Mouse (Mus musculus) gastrocnemius, adult 8-10 months (tissue): ENCODE data around the gene Phf21a. TPM values are rescaled to one million over a fixed set of nuclear protein-coding genes. Genes with fewer than 3 reads are reported as not detected.

Experiments used
- DNase-seq, 2 experiments: peaks; one replicate each; pipeline ENCODE4 v3.0.0; 2022; ENCODE audit warnings: low spot score in 2 of 2
- microRNA-seq: library from miRNA; unstranded; fragments of <30 nt; microRNA quantifications from one replicate; pipeline ENCODE4 v1.2.0, GENCODE M21; 2022
- total RNA-seq, 4 experiments: library from RNA; stranded (reverse); gene quantifications; 2 replicates each; pipeline ENCODE4 v1.2.4; 2022

The Phf21a gene
- total RNA-seq, 4 experiments from 2014 or later, result 20.7 to 25.6 (median 22.4) TPM

DNA sequence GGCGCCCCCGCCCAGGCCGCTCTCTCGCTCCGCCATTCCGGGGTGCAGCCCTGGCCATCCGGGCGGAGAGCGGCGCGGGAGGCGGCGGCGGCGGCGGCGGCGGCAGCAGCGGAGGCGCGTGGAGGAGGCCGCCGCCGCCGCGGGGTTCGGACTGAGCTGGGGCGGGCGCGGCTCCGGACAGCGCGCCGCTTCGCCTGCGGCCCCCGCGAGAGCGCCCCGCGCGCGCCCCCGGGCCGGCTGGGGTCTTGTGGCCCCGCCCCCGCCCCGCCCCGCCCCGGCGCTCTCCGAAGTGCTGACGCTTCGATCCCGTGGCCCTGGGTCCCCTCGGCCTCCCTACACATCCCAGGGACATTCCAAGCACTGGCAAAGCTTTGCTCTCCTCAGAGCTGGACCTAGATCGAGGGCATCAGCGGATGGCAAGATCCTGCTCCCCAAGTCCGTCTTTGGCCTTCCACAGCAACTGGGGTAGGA, 308.2 kb downstream of the Phf21a start, which contains the start of gene Mapk8ip1:
Gene Mapk8ip1, minus strand, starts transcription at position 173 of the 471 bp plus-strand sequence.
- DNase-seq, result no peak

DNA sequence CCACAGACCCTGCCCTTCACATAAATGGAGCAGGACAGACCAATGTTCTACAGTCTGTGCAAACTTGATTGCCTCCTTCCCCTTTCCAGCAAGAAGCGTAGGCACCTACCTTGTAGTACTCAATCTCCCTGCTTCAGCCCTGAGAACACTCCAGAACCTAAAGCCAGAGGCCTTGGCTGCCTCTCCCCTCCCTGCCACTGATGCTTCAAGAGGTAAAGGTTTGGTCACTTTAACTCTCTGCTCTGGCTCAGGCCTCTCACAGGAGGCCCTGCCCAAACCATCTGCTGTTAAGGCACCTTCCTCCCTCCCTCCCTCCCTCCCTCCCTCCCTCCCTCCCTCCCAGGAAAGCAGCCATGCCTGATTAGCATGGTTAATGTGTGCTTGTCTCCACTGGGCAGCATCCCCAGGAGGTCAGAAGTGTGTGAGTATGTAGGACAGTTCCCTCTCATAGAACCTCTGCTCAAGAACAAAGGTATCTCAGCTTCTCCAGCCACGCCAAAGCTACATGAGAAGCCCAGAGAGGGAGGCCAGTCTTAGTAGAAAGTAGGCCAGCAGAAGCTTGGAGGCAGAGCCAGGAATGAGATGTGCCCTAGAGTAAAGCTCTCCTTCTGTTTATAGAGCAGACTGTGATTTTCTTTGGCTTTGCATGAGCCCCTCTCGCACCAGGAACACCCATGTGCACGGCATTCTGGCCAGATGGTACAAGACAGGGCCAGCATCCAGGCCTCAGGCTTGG, 309.8 kb downstream of the Phf21a start:
- no peak for DNase-seq

GRCm38 (mm10) chr2:92403776-92404319, 310.9 kb downstream of the Phf21a start:
- no peak for DNase-seq

DNA sequence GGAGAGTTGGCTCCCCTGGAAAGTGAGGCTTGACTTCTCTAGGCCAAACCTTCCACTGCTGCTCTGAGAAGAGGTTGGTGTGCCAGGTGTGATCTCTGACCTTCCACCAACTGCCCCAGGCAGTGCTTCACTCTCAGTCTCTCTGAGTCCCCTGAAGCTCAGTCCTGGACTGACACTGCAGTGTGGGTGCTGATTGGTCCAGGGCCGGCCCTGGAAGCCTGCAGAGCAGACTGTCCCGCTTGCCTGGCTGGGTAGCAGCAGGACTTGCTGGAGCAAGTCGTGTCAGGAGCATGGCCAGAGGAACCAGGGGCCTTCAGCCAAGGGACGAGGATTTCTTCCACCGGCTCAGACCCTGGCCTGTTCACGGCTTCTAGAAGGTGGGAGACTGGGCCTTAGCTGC, 311.8 kb downstream of the Phf21a start:
- no peak for DNase-seq

GRCm38 (mm10) chr2:92405687-92406086, 312.8 kb downstream of the Phf21a start:
- DNase-seq, result no peak

DNA sequence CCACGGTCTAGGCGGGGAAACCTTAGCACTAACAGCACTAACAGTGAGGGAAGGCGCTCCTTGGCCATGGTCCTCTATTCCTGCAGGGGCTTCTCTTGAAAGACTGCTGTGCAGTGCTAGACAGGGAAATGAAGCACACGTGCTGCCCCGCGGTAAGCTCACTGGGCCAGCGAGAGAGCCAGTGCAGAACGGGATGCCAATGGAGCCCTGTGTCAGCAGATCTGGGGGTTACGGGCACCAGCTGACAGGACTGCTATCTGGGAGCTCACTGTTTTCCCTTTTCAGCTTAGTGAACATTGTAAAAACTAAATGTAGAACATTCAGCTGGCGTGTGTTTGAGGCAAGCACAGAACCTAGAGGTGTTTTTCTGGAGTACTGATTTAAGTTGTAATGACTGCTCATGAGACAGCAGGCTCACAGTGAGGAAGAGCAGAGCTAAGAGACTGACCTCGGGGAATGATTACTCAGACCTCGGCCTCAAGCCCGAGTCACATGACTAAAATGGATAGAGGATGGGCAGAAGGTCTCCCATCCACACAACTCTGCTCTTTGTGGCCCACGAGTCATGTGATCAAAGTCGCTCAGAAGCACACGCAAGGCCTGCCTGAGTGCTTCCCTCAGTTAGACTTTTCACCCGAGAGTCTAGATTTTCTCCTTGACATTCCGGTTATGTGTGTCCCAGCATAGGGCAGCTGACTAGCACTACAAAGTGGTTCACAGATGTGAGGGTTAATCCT, 315.6 kb downstream of the Phf21a start:
- DNase-seq, result no peak

GRCm38 (mm10) chr2:92411705-92412104, 318.8 kb downstream of the Phf21a start:
- no peak for DNase-seq

Small RNA genes lying within 50 kb of the gene (microRNA-seq; reads per million reads assigned to microRNA genes)
- gene Mir1955, result 15.8 reads per million, percentile 13 among the genes with 10 or more reads in this experiment
- gene Mir7000, result not detected

Other genes with a start within 250 kb of the Phf21a start
- not detected for gene Chrm4, start 165.9 kb upstream of the Phf21a start, total RNA-seq
- under 1 TPM in 3 of 4 experiments, not detected in 1; 0.44 to 0.46 (median 0.45) TPM for gene Mdk, start 160.8 kb upstream of the Phf21a start, total RNA-seq
- gene Gm9821, start 147.4 kb upstream of the Phf21a start, total RNA-seq, result not detected
- gene Dgkz, start 117.3 kb upstream of the Phf21a start, total RNA-seq, result 10 to 100 TPM; 24.7 to 39.3 (median 28.4) TPM
- 1 to 10 TPM in 3 of 4 experiments, under 1 TPM in 1; 0.41 to 2.1 (median 1.4) TPM for gene Creb3l1, start 68.6 kb upstream of the Phf21a start, total RNA-seq